Mouse (Mus musculus): ENCODE measurements around the gene Ccdc172. TPM values are rescaled to one million over a fixed set of nuclear protein-coding genes. Genes with fewer than 3 reads are reported as not detected.

The Ccdc172 gene
- not detected for polyA plus RNA-seq (2014; fragmentation: Illumina TruSeq; extraction: RNeasy Lipid Tissue Mini Kit (QIAGEN cat#74804); ENCODE audit: low read depth, low replicate concordance)

DNA sequence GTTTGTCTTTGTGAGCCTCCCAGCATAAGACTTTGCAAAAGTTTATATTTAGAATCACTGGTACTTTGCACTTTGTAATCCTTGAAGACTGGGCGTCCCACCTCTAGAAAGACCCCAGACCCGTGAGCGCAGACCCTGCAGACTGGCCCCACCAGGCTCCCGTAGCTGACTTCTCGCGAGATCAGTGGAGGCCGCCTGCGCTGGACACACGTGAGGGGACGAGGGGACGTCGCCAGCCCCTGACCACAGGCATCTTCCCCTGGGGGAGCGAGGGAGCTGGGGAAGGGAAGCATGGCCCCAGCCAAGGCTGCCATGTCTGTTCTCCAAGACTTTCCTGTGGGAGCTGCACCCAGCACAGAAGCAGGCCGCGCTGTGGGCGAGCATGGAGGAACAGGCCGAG lies at the start of gene Ccdc172:
Gene Ccdc172, plus strand, starts transcription at position 176 of the 400 bp plus-strand sequence.

Other genes starting within 250 kb of the Ccdc172 start
- gene Gfra1, start 56.1 kb upstream of the Ccdc172 start, polyA plus RNA-seq (2014; fragmentation: Illumina TruSeq; extraction: RNeasy Lipid Tissue Mini Kit (QIAGEN cat#74804); ENCODE audit: low read depth, low replicate concordance) = 4.6 TPM
- gene Pnlip, start 140.5 kb downstream of the Ccdc172 start, polyA plus RNA-seq (2014; fragmentation: Illumina TruSeq; extraction: RNeasy Lipid Tissue Mini Kit (QIAGEN cat#74804); ENCODE audit: low read depth, low replicate concordance) = 0.40 TPM
- gene Pnliprp1, start 216.9 kb downstream of the Ccdc172 start, polyA plus RNA-seq (2014; fragmentation: Illumina TruSeq; extraction: RNeasy Lipid Tissue Mini Kit (QIAGEN cat#74804); ENCODE audit: low read depth, low replicate concordance) = not detected
- gene Pnliprp2, start 247.7 kb downstream of the Ccdc172 start, polyA plus RNA-seq (2014; fragmentation: Illumina TruSeq; extraction: RNeasy Lipid Tissue Mini Kit (QIAGEN cat#74804); ENCODE audit: low read depth, low replicate concordance) = not detected

Measured in kidney, adult 10 weeks (tissue).